Mouse (Mus musculus) small intestine, adult 2 months (tissue): Measurements from ENCODE around the gene Ppm1h. TPM values are rescaled to one million over a fixed set of nuclear protein-coding genes. Genes with fewer than 3 reads are reported as not detected.

Source experiments
- H3K27ac ChIP-seq: fragments of 200-500 bp; 2 replicates; pipeline ENCODE4 v1.5.1; 2012; ENCODE audit warnings: low read depth, low read length, control low read depth, inconsistent platforms; ENCODE audit not compliant: insufficient read depth
- H3K27me3 ChIP-seq: fragments of 200-500 bp; 2 replicates; pipeline ENCODE4 v1.6.1; 2012; ENCODE audit warnings: mild to moderate bottlenecking, moderate library complexity, low read length, inconsistent platforms; ENCODE audit not compliant: control insufficient read depth, insufficient read depth
- H3K36me3 ChIP-seq: fragments of 200-500 bp; 2 replicates; pipeline ENCODE4 v1.6.1; 2012; ENCODE audit warnings: mild to moderate bottlenecking, low read length, control low read depth, inconsistent platforms; ENCODE audit not compliant: control insufficient read depth, insufficient read depth
- H3K4me1 ChIP-seq: fragments of 200-500 bp; 2 replicates; pipeline ENCODE4 v1.6.1; 2012; ENCODE audit warnings: low read length, inconsistent platforms, mixed read lengths; ENCODE audit not compliant: control insufficient read depth, insufficient read depth, insufficient read length
- H3K4me3 ChIP-seq: fragments of 200-500 bp; 2 replicates; pipeline ENCODE4 v1.5.1; 2012; ENCODE audit warnings: low read depth, mild to moderate bottlenecking, control low read depth, inconsistent platforms, low read length, moderate library complexity
- CTCF ChIP-seq: fragments of 200-500 bp; IDR thresholded peaks from 2 replicates; pipeline ENCODE4 v1.5.1; 2012; ENCODE audit warnings: low read depth, mild to moderate bottlenecking, control low read depth, inconsistent platforms, low read length, moderate library complexity, mixed read lengths; ENCODE audit not compliant: insufficient replicate concordance, insufficient read length; ENCODE audit errors: extremely low read depth
- POLR2A ChIP-seq: fragments of 200-500 bp; IDR thresholded peaks from 2 replicates; pipeline ENCODE4 v1.6.1; 2012; ENCODE audit warnings: low read depth, mild to moderate bottlenecking, control low read depth, inconsistent platforms, low read length, moderate library complexity
- WGBS: fragments of 180-500 bp; shearing (Covaris S2); methylation state at CpG from one replicate; pipeline ENCODE4 v1.1.7; 2018; 5-methylcytosine and 5-hydroxymethylcytosine counted together
- polyA plus RNA-seq: library from polyadenylated mRNA; depleted of rRNA; stranded (reverse); fragments of >200 nt; gene quantifications from 2 replicates; pipeline ENCODE4 v1.2.3, GENCODE M21; 2012

Ppm1h gene
- polyA plus RNA-seq, 1 experiment, result 14.7 TPM

GRCm38 (mm10) chr10:122848020-122848457 is 169.5 kb downstream of the Ppm1h start:
- Histone ChIP-seq H3K4me3 (no peak overlapping the region), H3K36me3 (no peaks in the 10 kb centered on the region), H3K4me1 (no peaks in the 10 kb centered on the region), H3K27me3 (no peaks in the 10 kb centered on the region), H3K27ac (no peak overlapping the region)
- WGBS, result 93% methylated on average over 2 of the region's 2 CpGs
- no peak for TF ChIP-seq POLR2A
- TF ChIP-seq CTCF, result no peak

DNA sequence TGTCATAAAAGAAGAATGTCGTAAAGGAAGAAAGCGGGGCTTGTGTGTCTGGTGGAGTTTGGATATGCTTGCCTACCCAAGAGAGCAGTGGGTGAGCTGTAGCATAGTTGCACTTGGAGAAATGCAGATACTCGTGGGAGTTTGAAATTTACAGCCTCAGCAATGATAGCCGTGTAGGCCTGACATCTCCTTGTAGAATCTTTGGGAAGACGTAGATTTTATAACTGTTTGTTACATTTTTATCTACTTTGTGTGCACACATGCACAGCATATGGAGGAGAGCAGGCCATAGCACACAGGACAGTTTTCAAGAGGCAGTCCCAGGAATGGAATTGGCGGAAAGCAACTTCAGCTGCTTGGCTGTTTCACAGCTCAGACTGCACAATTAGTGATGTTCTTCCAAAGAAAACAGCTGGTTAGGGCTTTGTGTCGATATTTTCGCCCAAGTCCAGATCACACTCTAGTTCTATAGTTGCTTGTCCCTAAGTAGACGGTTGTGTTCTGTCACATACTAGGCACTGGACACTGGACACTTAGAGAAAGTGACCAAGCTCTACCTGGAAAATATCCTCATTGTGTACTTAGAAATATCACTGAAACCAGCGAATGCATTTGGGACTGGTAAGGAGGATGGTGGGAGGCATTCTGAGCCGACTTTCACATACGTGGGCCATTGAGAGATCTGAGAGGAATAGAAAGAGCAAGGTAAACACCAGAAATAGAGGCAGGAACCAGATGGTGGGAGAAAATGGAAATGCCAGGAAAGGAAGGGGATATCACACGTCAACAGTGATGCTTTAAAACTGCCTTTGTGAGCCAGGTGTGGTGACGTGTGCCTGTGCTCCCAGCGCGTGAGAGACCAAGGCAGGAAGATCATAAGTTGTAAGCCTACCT is 173.0 kb downstream of the Ppm1h start:
- H3K4me1 ChIP-seq, result peaks cover 3% of the 10 kb centered on the region; the same call in 1 of the 2 replicates
- no peaks in the 10 kb centered on the region for H3K27me3 ChIP-seq
- H3K36me3 ChIP-seq, result no peaks in the 10 kb centered on the region
- WGBS, result 91% methylated on average over 16 of the region's 16 CpGs
- no peak for TF ChIP-seq POLR2A
- TF ChIP-seq CTCF, result no peak
- no peak overlapping the region for H3K4me3 ChIP-seq
- no peak overlapping the region for H3K27ac ChIP-seq

DNA sequence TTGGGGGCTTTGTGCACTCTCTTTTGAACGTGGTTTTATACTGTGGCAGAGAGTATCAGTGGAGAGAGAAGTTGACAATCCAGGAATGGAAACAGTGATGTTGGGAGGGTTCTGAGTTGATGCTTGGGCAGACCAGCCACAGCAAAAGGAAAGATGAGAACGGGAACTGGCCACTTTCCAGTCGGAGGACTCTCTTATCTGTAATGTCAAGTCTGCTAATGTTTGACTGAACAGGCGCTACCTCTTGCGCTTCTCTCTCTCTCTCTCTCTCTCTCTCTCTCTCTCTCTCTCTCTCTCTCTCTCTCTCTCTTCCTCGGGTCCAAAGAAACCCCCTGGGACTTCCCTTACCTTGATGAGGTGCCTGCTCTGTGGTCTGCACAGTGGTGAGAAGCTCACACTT is 176.0 kb downstream of the Ppm1h start:
- peaks cover 3% of the 10 kb centered on the region; the same call in 1 of the 2 replicates for H3K4me1 ChIP-seq
- H3K27ac ChIP-seq, result no peak overlapping the region
- WGBS, result 58% methylated on average over 6 of the region's 6 CpGs
- H3K27me3 ChIP-seq, result no peaks in the 10 kb centered on the region
- peaks cover 6% of the 10 kb centered on the region; the same call in 1 of the 2 replicates for H3K36me3 ChIP-seq
- H3K4me3 ChIP-seq, result no peak overlapping the region
- TF ChIP-seq CTCF (no peak), POLR2A (no peak)

- Histone ChIP-seq H3K4me3 (no peak overlapping the region), H3K27me3 (no peaks in the 10 kb centered on the region), H3K4me1 (peaks cover 3% of the 10 kb centered on the region; the same call in 1 of the 2 replicates), H3K27ac (no peak overlapping the region), H3K36me3 (peaks cover 8% of the 10 kb centered on the region; the same call in 1 of the 2 replicates)
- 77% methylated on average over 4 of the region's 4 CpGs for WGBS
- TF ChIP-seq POLR2A (no peak), CTCF (no peak)
Observed at GRCm38 (mm10) chr10:122855149-122855548, 176.6 kb downstream of the Ppm1h start.

DNA sequence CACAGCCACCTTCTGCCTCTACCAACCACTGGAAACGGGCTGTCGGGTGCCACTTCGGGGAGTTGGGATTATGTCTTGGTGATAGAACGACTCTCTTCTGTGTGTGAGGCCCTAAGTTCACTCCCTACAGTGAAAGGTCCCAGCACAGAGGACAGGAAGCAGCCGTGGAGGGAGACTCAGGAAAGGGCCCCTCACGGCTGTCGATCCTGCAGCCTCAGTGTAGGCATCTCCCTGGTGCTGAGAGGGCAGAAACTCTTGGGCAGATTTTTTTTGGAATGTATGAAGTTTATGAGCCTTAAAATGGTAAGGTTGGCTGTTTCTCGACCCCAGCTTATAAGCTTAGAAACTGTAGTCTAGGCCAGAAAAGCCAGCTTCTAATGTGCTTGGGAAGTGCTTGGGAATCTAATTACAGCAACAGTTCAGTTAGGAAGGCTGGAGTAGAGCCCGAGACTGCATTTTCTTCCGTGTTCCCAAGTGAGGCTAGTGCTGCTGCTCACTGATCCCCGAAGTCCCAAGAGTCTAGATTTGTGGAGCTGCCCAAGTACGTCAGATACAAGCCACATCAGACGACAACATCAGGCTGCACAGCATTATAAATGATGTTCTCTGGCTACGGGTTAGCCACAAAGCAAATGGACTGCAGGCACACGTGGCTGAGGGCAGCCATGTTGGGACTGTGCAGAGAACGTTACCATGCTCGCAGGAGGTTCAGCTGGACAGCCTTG is 177.6 kb downstream of the Ppm1h start:
- 84% methylated on average over 17 of the region's 17 CpGs for WGBS
- Histone ChIP-seq H3K4me1 (peaks cover 3% of the 10 kb centered on the region; the same call in 1 of the 2 replicates), H3K4me3 (no peak overlapping the region), H3K36me3 (peaks cover 8% of the 10 kb centered on the region; the same call in 1 of the 2 replicates), H3K27ac (no peak overlapping the region), H3K27me3 (no peaks in the 10 kb centered on the region)
- TF ChIP-seq POLR2A, result no peak
- no peak for TF ChIP-seq CTCF

DNA sequence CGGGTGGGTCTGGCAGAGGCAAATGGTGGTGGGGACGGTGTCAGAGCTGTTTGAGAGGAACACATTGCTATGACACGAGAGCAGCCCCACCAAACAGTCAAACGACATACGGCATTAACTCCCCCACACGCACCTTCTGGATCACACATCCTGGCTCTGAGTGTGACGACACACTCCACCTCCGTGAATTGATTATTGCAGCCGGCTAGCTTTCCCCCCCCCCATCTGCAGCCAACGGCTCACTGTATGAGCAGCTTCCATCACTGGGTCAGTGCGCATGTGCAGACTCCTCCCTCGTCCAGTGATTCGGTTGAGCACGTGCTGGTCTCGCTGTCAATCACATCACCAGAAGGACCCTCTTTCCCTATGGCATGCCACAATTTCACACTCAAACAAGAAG is 178.6 kb downstream of the Ppm1h start:
- 94% methylated on average over 15 of the region's 15 CpGs for WGBS
- H3K27ac ChIP-seq, result no peak overlapping the region
- TF ChIP-seq POLR2A (no peak), CTCF (no peak)

DNA sequence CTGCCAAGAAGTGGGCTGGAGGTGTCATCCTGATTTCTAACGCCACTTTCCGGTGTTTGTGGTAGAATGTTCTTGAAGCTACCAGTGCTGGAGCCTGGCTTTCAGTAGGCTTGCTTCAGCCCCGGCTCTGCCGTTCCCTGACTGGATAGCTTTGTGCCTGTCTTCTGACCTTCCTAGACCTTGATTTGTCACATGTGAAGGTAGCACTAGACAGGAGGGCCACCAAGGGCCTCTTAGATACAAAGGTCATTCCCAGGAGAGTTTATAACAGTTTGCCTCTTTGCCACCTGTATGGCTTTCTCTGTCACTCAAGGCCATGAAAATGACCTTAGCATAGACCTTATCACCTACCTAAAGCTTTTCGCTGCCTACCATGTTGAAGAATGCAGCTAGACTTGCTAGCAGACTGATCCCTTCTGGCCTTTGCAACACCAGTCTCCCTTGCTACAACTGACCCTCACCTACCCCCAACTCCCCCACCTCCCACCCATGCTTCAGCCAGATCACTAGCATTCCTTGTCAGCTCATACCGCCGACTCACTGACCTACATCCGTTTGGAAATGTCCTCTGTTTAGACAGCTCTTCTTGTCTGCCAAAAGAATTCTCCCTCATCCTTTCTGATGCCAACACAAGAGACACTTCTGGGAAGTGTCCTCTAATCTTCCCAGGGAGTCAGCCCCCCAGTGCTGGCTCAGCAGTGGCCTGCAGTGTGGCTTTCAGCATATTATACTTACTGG is 180.5 kb downstream of the Ppm1h start:
- Histone ChIP-seq H3K27me3 (no peaks in the 10 kb centered on the region), H3K36me3 (peaks cover 8% of the 10 kb centered on the region; the same call in 1 of the 2 replicates), H3K27ac (no peak overlapping the region), H3K4me3 (no peak overlapping the region), H3K4me1 (peaks cover 3% of the 10 kb centered on the region; the same call in 1 of the 2 replicates)
- 85% methylated on average over 8 of the region's 8 CpGs for WGBS
- TF ChIP-seq POLR2A (no peak), CTCF (no peak)

More for the DNA sequence above, 178.6 kb downstream of the Ppm1h start:
- H3K36me3 ChIP-seq, result peaks cover 8% of the 10 kb centered on the region; the same call in 1 of the 2 replicates
- no peak overlapping the region for H3K4me3 ChIP-seq
- peaks cover 3% of the 10 kb centered on the region; the same call in 1 of the 2 replicates for H3K4me1 ChIP-seq
- no peaks in the 10 kb centered on the region for H3K27me3 ChIP-seq
